Mouse (Mus musculus) ES-Bruce4 (cell line): ENCODE measurements at regions not wholly inside any gene's neighbourhood (a gene's known extent, or its start where the extent isn't known, plus 50 kb on each side); places are given as distances from the start of the nearest gene placed in this dataset.

Source experiments
- H3K27ac ChIP-seq: 2 replicates; pipeline ENCODE4 v1.5.1; 2012; ENCODE audit warnings: low read length, inconsistent platforms; ENCODE audit not compliant: insufficient read depth
- H3K27me3 ChIP-seq: 2 replicates; pipeline ENCODE4 v1.6.1; 2012; ENCODE audit warnings: mild to moderate bottlenecking, low read length, inconsistent platforms; ENCODE audit not compliant: control insufficient read depth, poor library complexity, insufficient read depth, severe bottlenecking
- H3K36me3 ChIP-seq: 2 replicates; pipeline ENCODE4 v1.6.1; 2012; ENCODE audit warnings: inconsistent platforms, mild to moderate bottlenecking, low read length, moderate library complexity; ENCODE audit not compliant: control insufficient read depth, poor library complexity, insufficient read depth, severe bottlenecking
- H3K4me1 ChIP-seq: one replicate; pipeline ENCODE4 v1.8.1; 2011; ENCODE audit warnings: low read length; ENCODE audit not compliant: control insufficient read depth, insufficient read depth
- H3K4me3 ChIP-seq: 2 replicates; pipeline ENCODE4 v1.5.1; 2011; ENCODE audit warnings: low read depth, mild to moderate bottlenecking, low read length
- H3K9ac ChIP-seq: 2 replicates; pipeline ENCODE4 v1.6.1; 2012; ENCODE audit warnings: low read depth, mild to moderate bottlenecking, inconsistent platforms; ENCODE audit not compliant: poor library complexity, severe bottlenecking
- H3K9me3 ChIP-seq: replicated peaks from 2 replicates; pipeline ENCODE4 v1.6.1; 2012; ENCODE audit warnings: mild to moderate bottlenecking, low read length, inconsistent platforms; ENCODE audit not compliant: control insufficient read depth, poor library complexity, insufficient read depth, severe bottlenecking
- CTCF ChIP-seq: IDR thresholded peaks from one replicate; pipeline ENCODE4 v1.8.1; 2011; ENCODE audit warnings: low read depth, low read length
- EP300 ChIP-seq: IDR thresholded peaks from 2 replicates; pipeline ENCODE4 v1.6.1; 2011; ENCODE audit warnings: low read depth, low read length; ENCODE audit not compliant: insufficient read depth
- POLR2A ChIP-seq: IDR thresholded peaks from one replicate; pipeline ENCODE4 v1.8.1; 2011; ENCODE audit warnings: low read length; ENCODE audit not compliant: insufficient read depth

GRCm38 (mm10) chr1:95397188-95397587, 83.8 kb downstream of the Fam174a start:
- no peaks in the 10 kb centered on the region for H3K9me3 ChIP-seq
- no peak overlapping the region for H3K9ac ChIP-seq
- no peak overlapping the region for H3K4me3 ChIP-seq
- no peak overlapping the region for H3K27ac ChIP-seq
- no peaks in the 10 kb centered on the region for H3K4me1 ChIP-seq
- TF ChIP-seq CTCF (no peak), POLR2A (no peak), EP300 (no peak)
- H3K36me3 ChIP-seq: no peaks in the 10 kb centered on the region
- no peaks in the 10 kb centered on the region for H3K27me3 ChIP-seq

- no peaks in the 10 kb centered on the region for H3K9me3 ChIP-seq
- H3K27me3 ChIP-seq: no peaks in the 10 kb centered on the region
- no peak overlapping the region for H3K27ac ChIP-seq
- H3K36me3 ChIP-seq: no peaks in the 10 kb centered on the region
- H3K4me3 ChIP-seq: no peak overlapping the region
- TF ChIP-seq POLR2A (no peak), CTCF (no peak), EP300 (no peak)
- H3K4me1 ChIP-seq: no peaks in the 10 kb centered on the region
- no peak overlapping the region for H3K9ac ChIP-seq
Measured at GRCm38 (mm10) chr1:95399764-95400163, 86.3 kb downstream of the Fam174a start.

- no peaks in the 10 kb centered on the region for H3K4me1 ChIP-seq
- no peaks in the 10 kb centered on the region for H3K9me3 ChIP-seq
- no peaks in the 10 kb centered on the region for H3K27me3 ChIP-seq
- TF ChIP-seq POLR2A (no peak), EP300 (no peak), CTCF (no peak)
- no peak overlapping the region for H3K27ac ChIP-seq
- H3K9ac ChIP-seq: no peak overlapping the region
- no peaks in the 10 kb centered on the region for H3K36me3 ChIP-seq
- H3K4me3 ChIP-seq: no peak overlapping the region
Measured at GRCm38 (mm10) chr1:95422253-95422652, 108.8 kb downstream of the Fam174a start.

- no peaks in the 10 kb centered on the region for H3K4me1 ChIP-seq
- no peak overlapping the region for H3K4me3 ChIP-seq
- no peak overlapping the region for H3K27ac ChIP-seq
- H3K9ac ChIP-seq: no peak overlapping the region
- H3K27me3 ChIP-seq: no peaks in the 10 kb centered on the region
- H3K9me3 ChIP-seq: no peaks in the 10 kb centered on the region
- H3K36me3 ChIP-seq: no peaks in the 10 kb centered on the region
- no peak for TF ChIP-seq POLR2A
- TF ChIP-seq EP300: no peak
- TF ChIP-seq CTCF: no peak
Measured at GRCm38 (mm10) chr1:95425420-95425819, 112.0 kb downstream of the Fam174a start.

DNA sequence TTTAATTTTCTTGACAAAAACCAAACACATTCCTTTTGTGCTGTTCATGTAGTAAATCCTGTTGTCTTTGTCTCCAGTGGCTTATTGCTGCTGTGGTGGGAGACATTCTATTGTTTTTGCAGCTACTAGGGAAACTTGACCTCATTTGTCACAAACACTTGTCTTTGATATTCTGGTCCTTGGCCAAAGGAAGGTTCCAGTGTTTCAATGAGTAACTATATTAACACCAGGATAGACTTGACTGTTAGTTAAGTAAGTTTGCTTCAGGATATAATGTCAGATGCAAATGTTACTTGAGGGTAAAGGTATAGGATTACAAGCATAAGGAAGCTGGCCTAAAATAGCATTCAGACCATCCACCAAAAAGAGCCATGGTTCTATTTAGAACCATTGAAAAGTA, 123.7 kb downstream of the Fam174a start:
- no peak for TF ChIP-seq EP300
- no peak for TF ChIP-seq CTCF
- TF ChIP-seq POLR2A: no peak
- Histone ChIP-seq H3K4me1 (no peaks in the 10 kb centered on the region), H3K27ac (no peak overlapping the region), H3K27me3 (no peaks in the 10 kb centered on the region), H3K4me3 (no peak overlapping the region), H3K36me3 (no peaks in the 10 kb centered on the region), H3K9me3 (no peaks in the 10 kb centered on the region), H3K9ac (no peak overlapping the region)

GRCm38 (mm10) chr1:95445541-95445940, 132.1 kb downstream of the Fam174a start:
- Histone ChIP-seq H3K36me3 (no peaks in the 10 kb centered on the region), H3K9ac (no peak overlapping the region), H3K4me1 (no peaks in the 10 kb centered on the region), H3K4me3 (no peak overlapping the region), H3K27me3 (no peaks in the 10 kb centered on the region), H3K9me3 (no peaks in the 10 kb centered on the region), H3K27ac (no peak overlapping the region)
- TF ChIP-seq CTCF (no peak), EP300 (no peak)
